Mouse (Mus musculus): ENCODE measurements around the gene Plekhh2.

DNA sequence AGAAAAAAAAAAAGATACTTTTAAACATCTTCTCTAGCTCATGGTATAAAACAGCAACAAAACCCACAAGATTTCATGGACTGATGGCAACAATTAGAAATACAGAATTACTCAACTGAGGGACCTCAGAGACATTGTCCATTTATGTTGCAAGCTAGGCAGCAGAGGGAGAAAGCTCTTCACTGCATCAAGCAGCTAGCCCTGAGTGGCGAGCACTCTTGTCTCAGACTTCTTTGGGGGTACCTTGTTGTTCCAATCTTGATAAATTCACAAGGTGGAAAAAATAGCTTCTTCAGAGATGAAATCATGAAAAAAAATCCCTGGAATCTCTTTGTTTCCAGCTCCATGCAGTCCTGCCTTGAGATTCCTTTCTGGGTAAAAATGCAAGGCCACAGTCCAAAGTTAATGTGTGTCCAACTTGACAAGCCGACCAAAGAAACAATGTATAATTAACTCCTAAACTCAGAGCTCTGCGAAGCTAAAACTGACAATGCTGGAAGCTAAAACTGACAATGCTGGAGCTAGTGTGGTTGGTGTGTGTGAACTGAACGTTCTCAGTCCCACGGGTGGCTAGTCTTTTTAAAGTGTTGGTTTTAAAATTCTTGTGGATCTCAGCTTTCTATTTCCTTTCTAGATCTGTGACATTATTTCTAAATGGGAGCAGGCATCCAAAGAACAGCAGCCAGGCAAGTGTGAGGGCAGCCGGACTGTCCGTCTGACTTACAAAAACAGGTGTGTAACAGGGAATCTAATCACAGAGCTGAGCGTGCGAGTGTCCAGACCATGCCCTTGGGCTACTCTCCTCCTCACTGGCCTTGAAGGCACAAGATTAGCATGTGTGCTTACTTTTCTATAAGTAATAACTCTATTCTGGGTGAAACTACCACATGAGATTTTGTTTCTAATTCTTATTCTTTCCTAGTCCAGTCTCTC, 88.6 kb downstream of the Plekhh2 start:
- TF ChIP-seq CTCF (IDR thresholded peaks at IDR 0.05; ENCODE audit: low read depth) (no peak), EP300 (IDR thresholded peaks at IDR 0.05; ENCODE audit: low read depth) (no peak)
